Mouse (Mus musculus): ENCODE measurements around the gene Tssk1. TPM values are rescaled to one million over a fixed set of nuclear protein-coding genes. Genes with fewer than 3 reads are reported as not detected.

The Tssk1 gene
- polyA plus RNA-seq, 1 experiment: 0.08 TPM

GRCm38 (mm10) chr16:17858592-17858991 lies 35.4 kb upstream of the Tssk1 start:
- no peak overlapping the region for H3K4me3 ChIP-seq (replicated peaks; ENCODE audit: insufficient read depth, low read depth, low read length)
- TF ChIP-seq CTCF (IDR thresholded peaks at IDR 0.05; ENCODE audit: borderline replicate concordance, insufficient read depth, low read depth, low read length): peak; percentile 73
- no peak for TF ChIP-seq POLR2A (IDR thresholded peaks at IDR 0.05; ENCODE audit: borderline replicate concordance, insufficient read depth, low read length)
- H3K27ac ChIP-seq (ENCODE audit: insufficient read depth, low read length): no peak overlapping the region
- DNase-seq: peak in 1 of 2 experiments; percentile 40
- H3K27me3 ChIP-seq (ENCODE audit: control insufficient read depth, insufficient read depth, low read length): no peaks in the 10 kb centered on the region
- H3K4me1 ChIP-seq (ENCODE audit: control insufficient read depth, insufficient read depth, low read length): peaks cover 14% of the 10 kb centered on the region

- DNase-seq: no peak
- TF ChIP-seq CTCF (IDR thresholded peaks at IDR 0.05; ENCODE audit: borderline replicate concordance, insufficient read depth, low read depth, low read length): no peak
- no peak for TF ChIP-seq POLR2A (IDR thresholded peaks at IDR 0.05; ENCODE audit: borderline replicate concordance, insufficient read depth, low read length)
- no peaks in the 10 kb centered on the region for H3K27me3 ChIP-seq (ENCODE audit: control insufficient read depth, insufficient read depth, low read length)
- no peak overlapping the region for H3K27ac ChIP-seq (ENCODE audit: insufficient read depth, low read length)
- H3K4me1 ChIP-seq (ENCODE audit: control insufficient read depth, insufficient read depth, low read length): peaks cover 17% of the 10 kb centered on the region
- H3K4me3 ChIP-seq (replicated peaks; ENCODE audit: insufficient read depth, low read depth, low read length): no peak overlapping the region
- 53% methylated on average over 2 of the region's 2 CpGs for WGBS
Observed at GRCm38 (mm10) chr16:17865293-17865692, 28.7 kb upstream of the Tssk1 start.

- TF ChIP-seq CTCF (IDR thresholded peaks at IDR 0.05; ENCODE audit: borderline replicate concordance, insufficient read depth, low read depth, low read length): no peak
- TF ChIP-seq POLR2A (IDR thresholded peaks at IDR 0.05; ENCODE audit: borderline replicate concordance, insufficient read depth, low read length): no peak
- no peak overlapping the region for H3K27ac ChIP-seq (ENCODE audit: insufficient read depth, low read length)
- peak in 1 of 2 experiments; percentile 44 for DNase-seq
- H3K4me3 ChIP-seq (replicated peaks; ENCODE audit: insufficient read depth, low read depth, low read length): no peak overlapping the region
- WGBS: 11% methylated on average over 6 of the region's 6 CpGs
- H3K27me3 ChIP-seq (ENCODE audit: control insufficient read depth, insufficient read depth, low read length): no peaks in the 10 kb centered on the region
- peaks cover 17% of the 10 kb centered on the region for H3K4me1 ChIP-seq (ENCODE audit: control insufficient read depth, insufficient read depth, low read length)
Observed at GRCm38 (mm10) chr16:17865770-17866169, 28.3 kb upstream of the Tssk1 start.

- no peak overlapping the region for H3K27ac ChIP-seq (ENCODE audit: insufficient read depth, low read length)
- H3K4me3 ChIP-seq (replicated peaks; ENCODE audit: insufficient read depth, low read depth, low read length): no peak overlapping the region
- TF ChIP-seq CTCF (IDR thresholded peaks at IDR 0.05; ENCODE audit: borderline replicate concordance, insufficient read depth, low read depth, low read length): no peak
- TF ChIP-seq POLR2A (IDR thresholded peaks at IDR 0.05; ENCODE audit: borderline replicate concordance, insufficient read depth, low read length): no peak
- H3K27me3 ChIP-seq (ENCODE audit: control insufficient read depth, insufficient read depth, low read length): no peaks in the 10 kb centered on the region
- DNase-seq: no peak
- H3K4me1 ChIP-seq (ENCODE audit: control insufficient read depth, insufficient read depth, low read length): peaks cover 25% of the 10 kb centered on the region
- 82% methylated on average over 5 of the region's 5 CpGs for WGBS
Observed at GRCm38 (mm10) chr16:17871248-17871647, 22.8 kb upstream of the Tssk1 start.

GRCm38 (mm10) chr16:17872995-17873394 lies 21.0 kb upstream of the Tssk1 start:
- no peaks in the 10 kb centered on the region for H3K27me3 ChIP-seq (ENCODE audit: control insufficient read depth, insufficient read depth, low read length)
- no peak overlapping the region for H3K27ac ChIP-seq (ENCODE audit: insufficient read depth, low read length)
- no peak for DNase-seq
- H3K4me1 ChIP-seq (ENCODE audit: control insufficient read depth, insufficient read depth, low read length): peaks cover 23% of the 10 kb centered on the region
- WGBS: 47% methylated on average over 4 of the region's 4 CpGs
- no peak for TF ChIP-seq POLR2A (IDR thresholded peaks at IDR 0.05; ENCODE audit: borderline replicate concordance, insufficient read depth, low read length)
- no peak overlapping the region for H3K4me3 ChIP-seq (replicated peaks; ENCODE audit: insufficient read depth, low read depth, low read length)

- DNase-seq: peak; percentile 40 to 64
- TF ChIP-seq CTCF (IDR thresholded peaks at IDR 0.05; ENCODE audit: borderline replicate concordance, insufficient read depth, low read depth, low read length): 0 out of 2 replicates have a peak, but pooled peaks have one; percentile 6
- TF ChIP-seq POLR2A (IDR thresholded peaks at IDR 0.05; ENCODE audit: borderline replicate concordance, insufficient read depth, low read length): no peak
- Histone ChIP-seq H3K27ac (ENCODE audit: insufficient read depth, low read length) (peak overlapping the region; percentile 43), H3K27me3 (ENCODE audit: control insufficient read depth, insufficient read depth, low read length) (no peaks in the 10 kb centered on the region), H3K4me3 (replicated peaks; ENCODE audit: insufficient read depth, low read depth, low read length) (no peak overlapping the region), H3K4me1 (ENCODE audit: control insufficient read depth, insufficient read depth, low read length) (peaks cover 26% of the 10 kb centered on the region)
- WGBS: 29% methylated on average over 4 of the region's 4 CpGs
Observed at GRCm38 (mm10) chr16:17875174-17875573, 18.8 kb upstream of the Tssk1 start.

GRCm38 (mm10) chr16:17876096-17876495 lies 17.9 kb upstream of the Tssk1 start:
- no peak for DNase-seq
- WGBS: 98% methylated on average over 1 of the region's 1 CpGs
- no peak overlapping the region for H3K27ac ChIP-seq (ENCODE audit: insufficient read depth, low read length)
- H3K4me3 ChIP-seq (replicated peaks; ENCODE audit: insufficient read depth, low read depth, low read length): no peak overlapping the region
- peaks cover 29% of the 10 kb centered on the region for H3K4me1 ChIP-seq (ENCODE audit: control insufficient read depth, insufficient read depth, low read length)
- TF ChIP-seq CTCF (IDR thresholded peaks at IDR 0.05; ENCODE audit: borderline replicate concordance, insufficient read depth, low read depth, low read length): no peak
- TF ChIP-seq POLR2A (IDR thresholded peaks at IDR 0.05; ENCODE audit: borderline replicate concordance, insufficient read depth, low read length): no peak
- H3K27me3 ChIP-seq (ENCODE audit: control insufficient read depth, insufficient read depth, low read length): no peaks in the 10 kb centered on the region

- Histone ChIP-seq H3K27me3 (ENCODE audit: control insufficient read depth, insufficient read depth, low read length) (no peaks in the 10 kb centered on the region), H3K27ac (ENCODE audit: insufficient read depth, low read length) (no peak overlapping the region), H3K4me3 (replicated peaks; ENCODE audit: insufficient read depth, low read depth, low read length) (no peak overlapping the region), H3K4me1 (ENCODE audit: control insufficient read depth, insufficient read depth, low read length) (peaks cover 27% of the 10 kb centered on the region)
- DNase-seq: no peak
- WGBS: 36% methylated on average over 4 of the region's 4 CpGs
- TF ChIP-seq CTCF (IDR thresholded peaks at IDR 0.05; ENCODE audit: borderline replicate concordance, insufficient read depth, low read depth, low read length): no peak
Observed at GRCm38 (mm10) chr16:17879571-17879970, 14.5 kb upstream of the Tssk1 start.

Data from cerebellum, adult 2 months (tissue).